Mouse (Mus musculus): ENCODE measurements at regions not wholly inside any gene's neighbourhood (a gene's known extent, or its start where the extent isn't known, plus 50 kb on each side); places are given as distances from the start of the nearest gene placed in this dataset.
A peak's percentile ranks its signal among the peaks of the same experiment; 100 is the strongest.
"Not testable (repeated sequence)": the region's sequence is repeated elsewhere in the genome, so short reads cannot be mapped to it uniquely, and the experiment has no call there.

DNA sequence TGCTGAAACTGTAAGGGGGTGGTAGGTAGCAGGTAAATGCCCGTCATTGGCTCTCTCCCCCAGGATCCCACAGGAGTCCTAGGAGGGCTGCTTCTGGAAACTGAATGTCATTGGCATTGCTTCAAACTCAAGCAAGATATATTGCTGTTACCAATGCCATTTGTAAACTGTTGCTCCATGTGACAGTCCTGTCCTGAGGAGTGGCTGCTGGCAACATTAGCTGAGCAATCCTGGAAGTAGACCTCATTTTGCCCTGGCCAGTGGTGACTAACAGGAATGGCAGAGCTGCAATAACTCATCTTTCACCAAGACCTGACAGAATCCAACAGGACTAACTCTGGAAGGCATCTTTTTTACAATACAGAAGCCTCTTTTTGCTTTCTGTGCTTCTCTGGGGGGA is 143.2 kb downstream of the Gm815 start:
- no peak for DNase-seq

DNA sequence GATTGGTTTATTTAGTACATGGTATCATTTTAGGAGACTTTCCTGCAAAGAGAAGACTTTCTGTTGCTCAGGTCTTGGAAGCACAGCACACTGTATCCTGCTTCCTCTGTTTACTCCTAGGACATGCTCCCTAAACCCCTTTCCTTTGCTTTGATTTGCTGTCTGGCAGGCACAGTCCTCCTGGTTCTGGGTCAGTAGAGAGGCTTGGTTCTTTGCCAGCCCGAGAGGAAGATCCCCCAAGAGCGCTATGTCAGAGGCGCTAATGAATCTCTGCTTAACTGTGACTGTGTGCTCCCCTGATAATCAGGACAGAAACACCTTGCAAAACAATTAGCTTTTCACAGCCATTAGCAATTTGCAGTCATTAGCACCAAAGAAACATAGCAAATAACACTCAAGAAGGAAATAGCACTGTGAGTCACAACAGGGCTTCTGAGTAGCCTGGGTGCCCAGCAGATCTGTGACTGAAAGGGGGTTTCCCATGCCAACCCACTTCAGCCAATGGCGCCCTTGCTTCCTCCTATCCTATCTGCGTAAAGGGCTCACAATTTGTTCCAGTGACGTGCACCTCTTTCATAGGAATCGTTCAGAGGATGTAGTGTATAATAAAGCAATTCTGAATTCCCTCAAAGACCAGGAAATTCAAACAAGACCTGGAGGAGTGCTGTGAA is 145.5 kb downstream of the Gm815 start:
- DNase-seq: peak; percentile 51 to 52

DNA sequence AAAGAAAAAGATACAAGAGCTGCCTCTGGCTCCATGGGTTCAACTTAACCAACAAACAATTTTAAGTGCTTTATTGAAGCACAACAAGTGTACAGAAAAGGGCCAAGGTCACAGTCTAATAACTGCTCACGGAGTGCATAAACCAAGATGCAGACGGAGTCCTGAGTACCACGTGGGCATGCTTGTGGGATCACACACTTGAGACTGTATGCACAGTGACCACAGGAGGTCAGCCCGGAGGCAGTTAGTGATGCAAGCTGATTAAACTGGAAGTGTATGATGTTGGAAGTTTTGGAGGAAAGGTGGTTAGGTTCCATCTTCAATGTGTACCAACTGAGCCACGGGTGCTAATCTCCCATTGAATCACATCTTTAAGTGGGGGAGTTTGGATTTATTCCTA is 146.9 kb downstream of the Gm815 start:
- DNase-seq: peak in 1 of 2 experiments; percentile 17

DNA sequence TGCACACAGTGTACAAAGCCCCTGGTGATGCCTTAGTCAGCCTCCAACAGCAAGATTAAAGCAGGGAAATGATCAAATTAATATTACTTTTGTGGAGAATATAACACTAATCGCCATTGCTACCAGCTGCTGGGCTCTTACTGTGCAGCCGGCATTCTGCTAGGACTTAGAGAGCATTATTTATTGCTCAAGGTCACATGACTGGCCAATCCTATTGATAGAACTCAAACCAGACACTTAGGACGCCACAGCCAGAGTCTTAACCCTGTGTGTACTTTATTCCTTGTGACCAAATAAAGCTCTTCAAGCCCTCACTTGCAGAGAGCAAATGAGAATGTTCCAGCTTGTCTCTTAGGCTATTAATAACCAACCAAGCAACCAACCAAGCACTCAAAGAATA is 152.6 kb downstream of the Gm815 start:
- DNase-seq: no peak

DNA sequence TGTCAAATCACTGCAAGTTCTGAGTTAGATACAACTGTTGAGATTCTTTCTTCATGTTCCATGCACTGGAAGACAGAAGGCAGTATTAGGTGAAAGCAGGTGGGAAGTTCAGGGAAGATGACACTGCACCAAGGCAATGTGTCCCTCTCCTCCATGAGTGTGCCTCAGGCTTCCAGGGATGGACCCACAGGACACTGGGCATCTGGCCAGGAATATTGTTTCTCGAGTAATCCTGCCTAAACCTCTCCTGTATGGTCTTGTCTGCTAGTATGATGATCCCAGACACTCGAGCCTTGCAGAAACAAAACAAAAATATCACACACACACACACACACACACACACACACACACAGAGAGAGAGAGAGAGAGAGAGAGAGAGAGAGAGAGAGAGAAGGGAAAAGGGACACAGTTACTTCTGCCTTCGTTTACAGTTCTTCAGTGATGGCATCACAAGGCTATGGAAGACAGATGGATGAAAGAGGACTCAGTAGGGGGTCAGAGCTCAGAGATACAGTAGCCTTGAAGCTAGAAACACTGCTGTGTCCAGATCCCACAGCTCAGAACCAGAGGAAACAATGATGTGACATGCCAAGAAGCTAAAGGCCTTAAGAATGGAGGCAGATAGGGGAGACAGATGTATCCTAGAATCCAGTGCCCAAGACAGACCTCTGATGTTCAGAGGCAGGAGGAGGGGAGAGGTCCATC is 154.8 kb downstream of the Gm815 start:
- peak; percentile 45 for DNase-seq

DNA sequence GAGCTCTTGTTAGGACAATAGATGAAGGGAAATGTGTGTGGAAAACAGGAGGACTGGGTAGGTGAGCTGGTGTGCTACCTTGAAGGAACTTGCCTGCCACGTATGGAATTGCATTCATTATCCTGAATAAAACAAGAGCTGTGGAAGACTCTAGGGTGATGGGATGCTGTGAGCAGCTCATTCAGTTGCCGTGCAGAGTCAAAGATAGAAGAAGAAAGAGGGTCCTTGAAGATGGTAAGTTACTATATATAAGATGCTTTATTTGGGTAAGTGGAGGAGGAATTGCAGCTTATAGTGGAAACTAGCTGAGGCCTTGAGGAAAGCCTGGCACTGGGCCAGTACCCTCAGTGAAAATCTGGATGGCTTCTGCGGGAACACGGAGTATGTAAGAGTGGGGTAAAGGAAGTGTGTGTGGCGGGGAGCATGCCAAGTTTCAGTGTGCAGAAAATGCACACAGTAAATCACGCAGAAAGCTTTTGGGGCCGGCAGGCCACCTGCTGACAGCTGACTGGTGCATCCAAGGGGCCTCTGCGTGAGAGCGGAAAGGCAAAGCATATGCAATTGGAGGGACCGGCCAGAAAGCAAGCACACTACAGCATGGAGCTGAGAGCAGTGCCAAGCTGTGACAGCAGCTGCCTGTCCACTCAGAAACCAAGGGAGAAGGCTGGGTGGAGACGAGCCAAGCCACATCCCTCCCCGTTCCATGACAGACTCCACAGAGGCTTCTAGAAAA is 149.7 kb upstream of the Vldlr start:
- DNase-seq: peak; percentile 92

DNA sequence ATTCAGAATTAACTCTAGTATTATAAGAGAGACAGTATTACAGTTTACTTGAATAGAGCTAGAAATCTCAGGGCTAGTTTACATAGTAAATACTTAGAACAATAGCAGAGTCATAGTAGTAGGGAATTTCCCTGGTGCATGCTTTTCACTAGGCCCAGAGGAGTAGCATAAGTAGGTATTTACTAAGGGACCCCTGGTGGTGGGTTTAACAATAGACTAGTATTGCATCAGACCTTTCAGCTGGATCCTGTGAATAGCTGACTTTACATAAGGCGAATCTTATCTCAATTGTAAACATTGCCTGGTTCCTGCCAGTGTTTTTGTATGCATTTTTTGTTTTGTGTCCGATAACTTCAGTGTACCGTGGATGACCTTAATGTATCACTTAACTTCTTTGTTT is 143.0 kb upstream of the Vldlr start:
- DNase-seq: no peak

DNA sequence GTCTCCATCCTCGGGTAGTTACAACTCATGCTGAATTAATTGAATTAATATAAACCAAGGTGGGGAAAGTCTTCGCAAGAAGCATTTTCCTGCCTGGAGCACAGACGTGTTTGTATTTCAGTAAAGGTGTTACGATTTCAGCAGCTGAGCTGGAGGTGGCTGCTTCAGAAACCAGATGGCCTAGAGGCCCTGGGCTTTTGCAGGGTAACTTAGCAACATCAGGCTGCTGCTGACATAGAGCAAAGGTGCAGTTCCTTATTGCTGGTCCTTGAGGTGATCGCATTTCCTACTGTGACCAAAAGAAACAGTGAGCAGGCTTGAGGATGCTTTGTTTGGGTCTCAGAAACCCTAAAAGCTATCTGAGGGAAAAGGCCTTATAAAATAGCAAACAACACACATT is 141.3 kb upstream of the Vldlr start:
- no peak for DNase-seq

DNA sequence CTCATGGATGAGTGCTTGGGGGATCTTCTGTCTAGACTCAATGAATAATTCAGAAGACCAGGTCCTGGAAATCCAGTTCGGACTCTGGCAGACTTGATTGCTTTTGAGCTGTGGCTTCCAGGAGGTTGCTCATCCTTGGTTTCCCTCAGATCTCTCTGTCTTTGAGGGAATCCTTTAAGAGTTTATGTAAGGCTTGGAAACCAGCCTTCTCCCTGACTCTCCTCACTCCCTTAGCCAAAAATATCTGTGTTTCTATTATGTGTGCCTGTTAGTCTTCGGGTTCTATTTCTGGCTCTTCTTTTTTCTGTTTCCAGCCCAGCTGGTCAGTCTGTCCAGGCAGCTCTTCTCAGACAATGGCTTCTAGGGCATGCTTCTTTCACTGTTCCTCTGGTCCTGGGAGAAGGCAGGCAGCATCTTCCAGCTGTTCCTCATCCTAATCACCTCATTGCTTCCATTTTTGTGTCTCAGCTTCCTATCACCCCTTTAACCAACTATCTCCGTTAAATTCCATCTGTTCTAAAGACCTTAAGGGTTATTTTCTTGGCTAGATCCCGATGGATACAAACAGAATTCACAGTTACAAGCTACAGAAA is 139.3 kb upstream of the Vldlr start:
- no peak for DNase-seq

DNA sequence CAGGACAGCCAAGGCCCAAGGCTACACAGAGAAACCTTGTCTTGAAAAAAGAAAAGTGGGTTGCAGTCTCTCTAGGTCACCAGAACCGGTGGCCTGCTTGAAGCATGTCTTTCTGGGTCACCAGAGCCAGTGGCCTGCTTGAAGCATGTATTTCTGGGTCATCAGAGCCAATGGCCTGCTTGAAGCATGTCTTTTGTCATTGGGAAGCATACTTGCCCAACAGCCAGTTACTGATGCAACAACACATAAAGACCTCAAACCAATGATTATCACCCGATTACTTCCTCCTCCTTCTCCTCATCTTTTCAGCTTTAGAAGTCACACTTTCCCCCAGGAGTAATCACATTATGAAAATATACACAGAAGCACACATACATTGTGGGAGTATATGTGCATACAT is 128.9 kb upstream of the Vldlr start:
- no peak for DNase-seq

DNA sequence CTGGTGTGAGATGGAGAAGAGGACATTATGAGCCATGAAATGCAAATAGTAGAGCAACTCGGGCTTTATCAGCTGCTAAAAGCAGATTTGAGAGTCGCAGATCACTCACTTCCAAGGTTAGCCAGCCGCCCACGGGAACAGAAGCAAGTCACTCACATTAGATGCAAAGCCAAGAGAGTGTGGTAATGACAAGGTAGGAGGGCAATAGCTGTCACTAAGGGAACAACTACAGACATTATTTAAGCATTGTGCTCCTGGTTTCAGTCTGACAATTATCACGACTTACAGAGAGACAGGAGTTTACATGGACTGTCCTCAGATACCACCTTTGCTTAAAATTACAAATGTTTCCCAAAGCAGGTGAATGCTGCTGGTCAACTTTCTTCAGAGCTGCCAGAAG is 128.5 kb upstream of the Vldlr start:
- no peak for DNase-seq

DNA sequence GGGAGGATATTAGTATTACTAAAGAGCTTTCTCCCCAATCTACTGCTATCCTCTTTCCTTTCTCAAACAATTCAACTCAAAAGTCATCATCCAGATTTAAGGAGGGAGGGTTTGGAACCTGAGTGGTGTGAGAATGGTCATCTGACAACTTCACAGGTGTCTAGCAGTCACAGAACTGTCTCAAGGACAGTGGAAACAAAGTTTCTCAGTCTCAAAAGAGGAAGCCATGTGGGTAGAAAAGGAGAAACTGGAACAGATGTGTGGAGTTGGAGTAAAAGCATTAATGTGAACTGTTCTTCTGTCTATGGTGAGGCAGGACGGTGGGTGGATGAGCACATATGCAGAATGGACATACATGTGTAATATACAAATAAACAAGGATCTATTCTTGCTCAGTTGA is 127.2 kb upstream of the Vldlr start:
- DNase-seq: no peak

DNA sequence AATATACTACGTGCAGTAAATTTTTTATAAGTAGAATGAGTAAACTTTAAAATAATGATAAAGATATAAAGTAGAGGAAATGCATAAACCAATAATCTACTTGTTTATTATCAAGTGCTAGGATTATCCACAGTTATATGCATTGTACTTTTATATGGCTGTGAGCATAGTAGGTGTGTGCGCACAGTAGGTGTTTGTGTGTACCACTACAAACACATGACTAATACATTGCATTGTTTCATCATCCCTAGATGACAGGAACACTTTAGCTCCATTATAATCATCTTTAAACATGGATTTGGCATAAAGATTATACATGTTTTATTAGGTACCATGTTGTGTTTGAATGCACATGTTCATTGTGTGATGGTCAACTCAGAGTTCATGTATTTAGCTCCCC is 124.7 kb upstream of the Vldlr start:
- no peak for DNase-seq

DNA sequence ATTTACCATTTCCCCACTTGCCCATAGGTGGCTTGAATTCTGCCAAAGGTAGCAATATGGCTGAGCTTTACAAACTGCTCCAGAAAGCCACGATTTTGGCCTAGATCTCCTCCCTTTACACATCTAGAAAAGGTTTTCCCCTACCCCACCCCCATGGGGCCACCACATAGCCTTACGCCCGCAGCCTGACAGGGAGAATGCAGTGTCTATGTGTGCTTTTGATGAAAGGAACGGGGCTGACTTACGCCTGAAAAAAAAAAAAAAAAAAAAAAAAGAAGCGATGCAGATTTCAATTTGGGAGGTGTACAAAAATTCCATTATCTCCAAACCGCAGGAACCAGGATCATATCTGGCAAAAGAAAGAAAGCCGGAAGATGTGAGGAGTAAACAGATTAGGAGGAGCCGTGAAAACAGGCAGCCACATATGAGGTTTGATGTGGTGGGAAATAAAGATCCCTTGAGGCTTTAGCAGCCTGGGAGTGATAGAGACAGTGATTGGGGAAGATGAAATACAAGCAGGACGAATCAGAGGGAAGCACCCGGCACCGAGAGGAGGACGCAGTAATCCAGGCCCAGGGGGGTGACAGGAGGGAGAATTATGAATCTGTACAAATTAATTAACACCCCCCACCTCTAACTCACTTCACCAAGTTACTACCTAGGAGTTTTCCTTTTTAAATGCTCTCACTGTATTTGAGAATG is 121.4 kb upstream of the Vldlr start:
- DNase-seq: no peak

DNA sequence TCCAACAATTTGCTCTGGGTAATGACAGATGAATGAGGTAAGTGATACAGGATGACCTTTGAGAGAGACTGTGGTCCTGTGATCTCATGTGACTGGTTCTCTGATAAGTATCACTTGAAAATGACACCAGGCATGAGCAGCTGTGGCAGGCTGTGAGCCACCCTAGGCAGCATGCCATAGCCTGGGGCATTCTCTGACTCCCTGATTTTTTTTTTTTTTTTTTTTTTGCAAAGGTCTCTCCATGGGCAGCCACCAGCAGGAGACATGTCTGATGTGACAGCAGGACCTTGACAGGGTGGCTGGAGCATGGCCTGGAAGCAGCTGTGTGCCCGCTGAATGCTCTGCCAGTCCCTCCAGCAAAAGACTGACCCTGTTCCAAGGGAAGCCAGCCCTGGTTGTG is 116.4 kb upstream of the Vldlr start:
- DNase-seq: peak in 1 of 2 experiments; percentile 30

DNA sequence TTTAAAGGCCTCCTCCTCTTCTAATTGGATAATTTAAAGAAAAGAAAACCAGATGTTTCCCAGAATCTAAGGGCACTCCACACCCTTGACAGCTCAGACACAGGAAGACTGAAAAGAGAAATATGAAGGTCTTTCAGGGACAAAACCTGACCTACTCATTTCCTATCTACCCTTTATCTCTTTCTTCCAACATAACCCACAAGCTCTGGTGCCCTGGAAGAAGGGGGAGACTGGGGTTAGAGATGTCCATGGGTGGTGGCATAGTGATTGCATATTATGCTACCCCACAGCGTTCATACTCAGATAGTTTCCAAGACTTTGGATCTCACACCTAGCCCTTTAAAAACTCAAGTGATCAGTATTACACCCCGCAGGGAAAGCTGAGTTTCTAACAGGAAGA is 105.8 kb upstream of the Vldlr start:
- no peak for DNase-seq

DNA sequence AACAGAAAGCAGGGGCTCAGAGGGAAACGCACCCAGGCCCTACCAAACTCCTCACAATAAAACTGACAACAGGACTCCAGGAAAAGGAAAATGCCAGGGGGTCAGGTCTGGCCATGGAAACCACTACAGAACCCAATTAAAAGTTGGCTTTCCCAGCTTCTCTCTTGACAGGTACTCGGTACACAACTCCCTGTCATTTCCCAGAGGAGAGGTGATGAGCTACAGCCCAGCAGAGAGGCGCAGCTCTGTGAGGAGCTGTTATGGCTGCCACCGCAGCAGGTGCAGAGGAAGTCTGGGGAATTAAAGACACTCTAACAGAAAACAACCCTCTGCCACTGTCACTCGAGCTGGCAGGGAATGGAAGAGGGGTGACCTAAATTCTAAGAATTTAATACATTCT is 95.4 kb upstream of the Vldlr start:
- DNase-seq: no peak

DNA sequence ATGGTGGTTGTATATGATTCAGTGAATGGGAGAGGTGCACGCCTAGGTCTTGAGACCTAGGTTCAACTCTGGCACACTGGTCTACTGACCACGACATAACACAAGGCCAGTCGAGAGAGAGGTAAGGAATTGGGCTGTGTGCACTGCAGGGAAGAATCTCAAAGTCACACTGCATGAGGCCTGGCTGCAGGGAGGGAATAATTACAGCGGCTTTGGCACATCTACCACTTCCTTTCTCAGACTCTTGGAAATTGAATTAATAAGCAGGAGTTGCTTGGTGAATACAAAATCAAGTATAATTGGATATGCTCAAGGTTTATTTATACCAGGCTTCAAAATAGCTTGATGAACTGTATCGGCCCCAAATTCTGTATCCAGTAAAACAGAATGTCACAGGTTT is 93.9 kb upstream of the Vldlr start:
- DNase-seq: peak; percentile 22 to 28

DNA sequence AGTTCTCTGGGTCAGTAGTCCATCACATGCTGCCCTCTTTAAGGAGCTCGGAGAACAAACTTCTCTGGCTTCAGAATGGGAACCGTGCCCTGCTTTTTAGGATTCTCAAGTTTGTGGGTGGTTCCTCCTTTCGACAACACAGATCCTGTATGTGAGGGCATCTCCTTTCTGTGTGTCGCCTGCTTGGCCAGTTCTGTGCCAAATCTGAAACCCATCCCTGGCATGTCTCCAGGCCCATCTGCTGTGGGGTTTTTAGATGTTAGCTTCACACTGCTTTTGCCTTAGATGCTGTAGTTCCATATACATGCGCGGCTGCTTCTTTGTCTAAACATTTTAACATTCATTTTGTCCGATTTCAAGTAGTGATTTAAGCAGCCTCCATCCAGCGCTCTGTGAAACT is 93.0 kb upstream of the Vldlr start:
- DNase-seq: peak; percentile 96

DNA sequence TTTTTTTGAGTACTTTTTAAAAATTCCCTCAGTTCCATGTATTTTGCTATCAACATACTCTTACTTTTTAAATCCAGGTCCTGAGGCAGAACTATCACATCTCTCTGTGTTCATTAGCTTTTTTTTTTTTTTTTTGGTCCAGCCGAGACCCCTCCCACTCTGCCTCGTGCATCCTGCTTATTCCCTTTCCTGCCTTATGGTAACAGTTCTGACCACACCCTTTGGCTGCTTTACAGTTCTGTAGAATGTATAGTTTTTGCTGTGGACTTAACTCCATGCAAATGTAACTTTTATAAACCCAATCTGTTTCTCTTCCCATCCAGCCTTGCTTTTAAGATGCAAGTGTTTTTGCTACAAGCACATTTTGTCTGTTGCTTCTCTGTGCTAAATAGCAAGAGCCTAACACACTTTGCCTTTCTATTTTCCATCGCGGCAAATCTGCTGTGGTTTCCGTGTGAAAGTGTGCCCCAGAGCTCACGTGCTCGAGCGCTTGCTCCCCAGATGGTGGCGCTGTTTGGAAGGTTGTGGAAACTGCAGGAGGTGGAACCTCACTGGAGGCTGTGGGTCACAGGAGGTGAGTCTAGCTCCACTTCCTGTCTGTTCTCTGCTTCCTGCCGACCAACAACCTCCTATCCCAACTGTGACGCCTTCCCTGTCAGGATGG is 92.3 kb upstream of the Vldlr start:
- DNase-seq: peak; percentile 76 to 87

DNA sequence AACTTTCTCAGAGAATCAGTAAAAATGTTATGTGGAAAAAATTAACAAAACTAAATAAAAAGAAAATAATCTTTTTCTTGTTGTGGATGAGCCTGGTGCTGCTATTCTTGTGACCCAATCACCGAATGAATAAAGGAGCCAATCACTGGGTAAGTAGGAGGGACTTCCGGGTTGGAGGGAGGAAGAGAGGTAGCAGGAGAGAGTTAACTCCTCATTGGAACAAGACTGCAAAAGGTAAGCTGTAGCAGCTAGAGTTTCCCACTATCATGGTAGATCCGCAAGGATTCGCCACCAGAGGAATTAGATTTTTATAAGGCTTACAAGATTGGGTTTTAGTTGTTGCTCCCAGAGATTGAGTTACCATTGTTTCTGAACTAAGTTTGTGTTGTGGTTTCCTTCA is 87.8 kb upstream of the Vldlr start:
- DNase-seq: not testable (repeated sequence)

DNA sequence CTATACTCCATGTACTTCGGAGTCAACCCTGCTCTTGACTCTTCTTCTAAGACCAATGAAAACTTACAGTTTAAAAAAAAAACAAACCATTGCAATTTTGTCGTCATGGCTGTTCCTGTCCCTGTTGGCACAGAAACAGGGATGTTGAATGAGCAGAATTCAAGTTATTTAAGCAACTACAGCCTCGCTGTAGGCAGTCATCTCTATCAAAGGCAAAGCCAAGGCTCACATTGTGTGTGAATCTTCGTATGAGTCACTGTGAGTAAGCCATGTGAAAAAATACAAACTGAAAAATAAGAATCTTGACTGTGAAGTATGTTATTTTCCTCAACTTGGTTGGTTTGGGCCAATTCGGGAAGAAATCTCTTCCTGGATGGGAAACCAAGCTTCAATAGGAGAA is 81.9 kb upstream of the Vldlr start:
- DNase-seq: no peak

DNA sequence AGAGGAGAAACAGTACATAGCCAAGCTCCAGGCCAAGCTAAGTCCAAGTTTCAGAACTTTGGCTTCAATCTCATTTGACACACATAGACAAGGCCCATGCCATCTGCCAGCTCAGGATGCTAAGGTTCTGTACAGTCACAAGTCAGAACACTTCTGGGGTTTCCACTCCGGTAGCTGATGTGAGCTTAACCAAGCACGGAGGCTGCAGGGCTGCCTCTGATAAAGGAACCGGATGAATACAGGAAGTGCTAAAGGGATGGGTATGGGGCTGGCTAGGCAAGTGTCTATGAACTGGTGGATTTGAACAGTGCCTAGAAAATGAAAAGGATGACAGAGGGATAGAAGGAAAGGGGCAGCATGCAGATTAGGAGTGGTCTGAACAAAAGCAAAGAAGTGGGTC is 75.4 kb upstream of the Vldlr start:
- no peak for DNase-seq

Measured in cerebellum, postnatal 14 days (tissue).